Mouse (Mus musculus) liver, embryonic 16.5 days (tissue): ENCODE data around the gene Rai14. TPM values are rescaled to one million over a fixed set of nuclear protein-coding genes. Genes with fewer than 3 reads are reported as not detected.

Experiments
- ATAC-seq: fragments of 200-750 bp; cut with Nextera tagmentation; 2 replicates; pipeline ENCODE4 v1.8.0; 2017; ENCODE audit warnings: low read depth, mild to moderate bottlenecking, moderate number of reproducible peaks, moderate library complexity
- H3K27ac ChIP-seq: fragments of 300-500 bp; sonication (generic); 2 replicates; pipeline ENCODE4 v1.5.1; 2014; ENCODE audit warnings: mild to moderate bottlenecking, low read length
- H3K27me3 ChIP-seq: fragments of 300-500 bp; sonication (generic); 2 replicates; pipeline ENCODE4 v1.6.1; 2014; ENCODE audit warnings: low read depth, low read length, mixed read lengths; ENCODE audit not compliant: control insufficient read depth, insufficient read depth
- H3K36me3 ChIP-seq: fragments of 300-500 bp; sonication (generic); 2 replicates; pipeline ENCODE4 v1.6.1; 2014; ENCODE audit warnings: mild to moderate bottlenecking; ENCODE audit not compliant: control insufficient read depth, insufficient read depth
- H3K4me1 ChIP-seq: fragments of 300-500 bp; sonication (generic); 2 replicates; pipeline ENCODE4 v1.6.1; 2014; ENCODE audit warnings: low read depth, low read length, mixed read lengths; ENCODE audit not compliant: control insufficient read depth
- H3K4me2 ChIP-seq: fragments of 300-500 bp; sonication (generic); 2 replicates; pipeline ENCODE4 v1.6.1; 2014; ENCODE audit warnings: low read depth, low read length, mixed read lengths
- H3K4me3 ChIP-seq: fragments of 300-500 bp; sonication (generic); 2 replicates; pipeline ENCODE4 v1.5.1; 2014; ENCODE audit warnings: low read depth, mild to moderate bottlenecking, low read length
- H3K9ac ChIP-seq: fragments of 300-500 bp; sonication (generic); 2 replicates; pipeline ENCODE4 v1.6.1; 2014; ENCODE audit warnings: low read depth, low read length
- H3K9me3 ChIP-seq: fragments of 300-500 bp; sonication (generic); replicated peaks from 2 replicates; pipeline ENCODE4 v1.6.1; 2016; ENCODE audit warnings: low read length; ENCODE audit not compliant: control insufficient read depth
- WGBS: fragments of 180-500 bp; shearing (Covaris S2); extraction: QIAGEN DNeasy Blood & Tissue Kit; methylation state at CpG from one replicate; pipeline ENCODE4 v1.1.7; 2014; ENCODE audit not compliant: insufficient replicate concordance; 5-methylcytosine and 5-hydroxymethylcytosine counted together
- polyA plus RNA-seq: library from polyadenylated mRNA; unstranded; fragments of >200 nt; fragmentation: Nextera tagmentation; extraction: Ambion mirVana; gene quantifications from 2 replicates; pipeline ENCODE4 v1.2.1, GENCODE M21; 2015

Rai14 gene
- polyA plus RNA-seq, 1 experiment from 2014 or later = 6.2 TPM

GRCm38 (mm10) chr15:10747226-10747625, 32.8 kb upstream of the Rai14 start:
- Histone ChIP-seq H3K27me3 (no peaks in the 10 kb centered on the region), H3K4me1 (no peaks in the 10 kb centered on the region), H3K9ac (no peak overlapping the region), H3K4me3 (no peak overlapping the region), H3K36me3 (no peaks in the 10 kb centered on the region), H3K4me2 (no peak overlapping the region), H3K9me3 (no peaks in the 10 kb centered on the region), H3K27ac (no peak overlapping the region)
- no peak for ATAC-seq
- 35% methylated on average over 4 of the region's 4 CpGs for WGBS

GRCm38 (mm10) chr15:10746303-10747051, 32.1 kb upstream of the Rai14 start:
- Histone ChIP-seq H3K4me1 (no peaks in the 10 kb centered on the region), H3K4me2 (no peak overlapping the region), H3K9me3 (no peaks in the 10 kb centered on the region), H3K27ac (no peak overlapping the region), H3K36me3 (no peaks in the 10 kb centered on the region), H3K4me3 (no peak overlapping the region), H3K27me3 (no peaks in the 10 kb centered on the region), H3K9ac (no peak overlapping the region)
- 60% methylated on average over 4 of the region's 4 CpGs for WGBS
- no peak for ATAC-seq

GRCm38 (mm10) chr15:10742441-10742840, 28.0 kb upstream of the Rai14 start:
- H3K4me1 ChIP-seq = no peaks in the 10 kb centered on the region
- H3K27ac ChIP-seq = no peak overlapping the region
- H3K9ac ChIP-seq = no peak overlapping the region
- H3K4me2 ChIP-seq = no peak overlapping the region
- H3K9me3 ChIP-seq = no peaks in the 10 kb centered on the region
- H3K27me3 ChIP-seq = no peaks in the 10 kb centered on the region
- no peaks in the 10 kb centered on the region for H3K36me3 ChIP-seq
- H3K4me3 ChIP-seq = no peak overlapping the region
- WGBS = 31% methylated on average over 6 of the region's 6 CpGs
- no peak for ATAC-seq

GRCm38 (mm10) chr15:10739279-10739678, 24.9 kb upstream of the Rai14 start:
- Histone ChIP-seq H3K27ac (no peak overlapping the region), H3K9ac (no peak overlapping the region), H3K4me1 (no peaks in the 10 kb centered on the region), H3K36me3 (no peaks in the 10 kb centered on the region), H3K27me3 (no peaks in the 10 kb centered on the region), H3K9me3 (no peaks in the 10 kb centered on the region), H3K4me2 (no peak overlapping the region), H3K4me3 (no peak overlapping the region)
- WGBS = 38% methylated on average over 1 of the region's 1 CpGs
- no peak for ATAC-seq

- Histone ChIP-seq H3K27ac (no peak overlapping the region), H3K4me3 (no peak overlapping the region), H3K9ac (no peak overlapping the region), H3K36me3 (no peaks in the 10 kb centered on the region), H3K9me3 (no peaks in the 10 kb centered on the region), H3K27me3 (no peaks in the 10 kb centered on the region), H3K4me2 (no peak overlapping the region), H3K4me1 (no peaks in the 10 kb centered on the region)
- no peak for ATAC-seq
- 42% methylated on average over 6 of the region's 6 CpGs for WGBS
Observed at GRCm38 (mm10) chr15:10738354-10739142, 24.1 kb upstream of the Rai14 start.

GRCm38 (mm10) chr15:10735948-10736347, 21.5 kb upstream of the Rai14 start:
- no peak overlapping the region for H3K4me2 ChIP-seq
- no peaks in the 10 kb centered on the region for H3K27me3 ChIP-seq
- no peaks in the 10 kb centered on the region for H3K9me3 ChIP-seq
- ATAC-seq = no peak
- H3K4me1 ChIP-seq = no peaks in the 10 kb centered on the region
- no peak overlapping the region for H3K27ac ChIP-seq
- H3K36me3 ChIP-seq = no peaks in the 10 kb centered on the region
- H3K9ac ChIP-seq = no peak overlapping the region
- H3K4me3 ChIP-seq = no peak overlapping the region
- 72% methylated on average over 4 of the region's 4 CpGs for WGBS

- no peak overlapping the region for H3K4me3 ChIP-seq
- no peak overlapping the region for H3K9ac ChIP-seq
- H3K9me3 ChIP-seq = no peaks in the 10 kb centered on the region
- no peak for ATAC-seq
- 71% methylated on average over 8 of the region's 8 CpGs for WGBS
- H3K4me1 ChIP-seq = no peaks in the 10 kb centered on the region
- H3K27ac ChIP-seq = no peak overlapping the region
- H3K36me3 ChIP-seq = no peaks in the 10 kb centered on the region
- H3K4me2 ChIP-seq = no peak overlapping the region
- no peaks in the 10 kb centered on the region for H3K27me3 ChIP-seq
Observed at GRCm38 (mm10) chr15:10735216-10735615, 20.8 kb upstream of the Rai14 start.

GRCm38 (mm10) chr15:10731398-10731797, 17.0 kb upstream of the Rai14 start:
- H3K27me3 ChIP-seq = no peaks in the 10 kb centered on the region
- WGBS = 58% methylated on average over 3 of the region's 3 CpGs
- H3K36me3 ChIP-seq = no peaks in the 10 kb centered on the region
- no peak overlapping the region for H3K27ac ChIP-seq
- H3K9me3 ChIP-seq = no peaks in the 10 kb centered on the region
- H3K4me2 ChIP-seq = no peak overlapping the region
- H3K4me3 ChIP-seq = no peak overlapping the region
- no peak for ATAC-seq
- H3K4me1 ChIP-seq = no peaks in the 10 kb centered on the region
- H3K9ac ChIP-seq = no peak overlapping the region

- Histone ChIP-seq H3K27me3 (no peaks in the 10 kb centered on the region), H3K9ac (no peak overlapping the region), H3K4me3 (no peak overlapping the region), H3K4me2 (no peak overlapping the region), H3K4me1 (no peaks in the 10 kb centered on the region), H3K9me3 (no peaks in the 10 kb centered on the region), H3K27ac (no peak overlapping the region), H3K36me3 (no peaks in the 10 kb centered on the region)
- ATAC-seq = no peak
- 65% methylated on average over 3 of the region's 3 CpGs for WGBS
Observed at GRCm38 (mm10) chr15:10726272-10726671, 11.8 kb upstream of the Rai14 start.
